Mouse (Mus musculus): ENCODE data around the gene Sox6. TPM values are rescaled to one million over a fixed set of nuclear protein-coding genes. Genes with fewer than 3 reads are reported as not detected.
A peak's percentile ranks its signal among the peaks of the same experiment; 100 is the strongest.

Sox6 gene
- total RNA-seq, 2 experiments from 2014 or later = 968 to 1,059 TPM

DNA sequence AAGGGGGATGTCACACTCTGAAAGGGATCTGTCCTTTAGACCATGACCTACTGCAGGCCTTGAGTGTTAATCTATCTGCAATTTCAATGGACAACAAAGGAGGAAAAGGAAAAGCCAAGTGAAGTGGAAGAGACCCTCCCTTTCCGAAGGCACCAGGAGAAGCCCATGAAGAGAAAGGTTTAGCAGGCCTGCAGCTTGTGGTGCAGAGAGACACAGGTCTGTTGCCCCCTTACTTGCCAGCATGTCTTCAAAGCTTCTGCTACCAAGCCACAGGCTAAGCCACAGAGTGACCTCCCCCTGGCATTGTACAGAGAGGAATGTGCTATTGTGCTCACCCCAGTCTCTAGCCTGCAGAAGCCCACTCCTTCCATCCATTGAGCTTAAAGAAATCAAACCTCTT is 135.2 kb downstream of the Sox6 start:
- no peak for ATAC-seq (replicated peaks; ENCODE audit: low FRiP score, poor library complexity, severe bottlenecking)

DNA sequence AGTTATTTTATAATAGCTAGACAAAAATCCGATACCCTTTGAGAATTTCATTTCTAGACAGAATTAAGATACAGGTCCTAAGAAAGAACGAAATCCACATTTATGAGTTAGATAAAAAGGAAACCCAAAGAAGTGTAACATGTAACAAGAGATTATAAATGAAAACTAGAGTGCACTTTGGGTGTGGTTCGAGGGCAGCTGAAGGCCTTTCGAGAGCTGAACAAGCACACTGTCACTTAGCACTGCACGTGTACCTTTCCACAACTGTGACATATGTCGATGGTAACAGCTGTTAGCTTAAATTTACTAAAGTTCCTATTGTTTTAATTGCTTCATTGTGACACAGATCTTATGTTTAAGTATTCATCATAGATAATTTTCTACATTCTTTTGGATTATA is 142.8 kb downstream of the Sox6 start:
- ATAC-seq (replicated peaks; ENCODE audit: low FRiP score, poor library complexity, severe bottlenecking) = peak; percentile 77

DNA sequence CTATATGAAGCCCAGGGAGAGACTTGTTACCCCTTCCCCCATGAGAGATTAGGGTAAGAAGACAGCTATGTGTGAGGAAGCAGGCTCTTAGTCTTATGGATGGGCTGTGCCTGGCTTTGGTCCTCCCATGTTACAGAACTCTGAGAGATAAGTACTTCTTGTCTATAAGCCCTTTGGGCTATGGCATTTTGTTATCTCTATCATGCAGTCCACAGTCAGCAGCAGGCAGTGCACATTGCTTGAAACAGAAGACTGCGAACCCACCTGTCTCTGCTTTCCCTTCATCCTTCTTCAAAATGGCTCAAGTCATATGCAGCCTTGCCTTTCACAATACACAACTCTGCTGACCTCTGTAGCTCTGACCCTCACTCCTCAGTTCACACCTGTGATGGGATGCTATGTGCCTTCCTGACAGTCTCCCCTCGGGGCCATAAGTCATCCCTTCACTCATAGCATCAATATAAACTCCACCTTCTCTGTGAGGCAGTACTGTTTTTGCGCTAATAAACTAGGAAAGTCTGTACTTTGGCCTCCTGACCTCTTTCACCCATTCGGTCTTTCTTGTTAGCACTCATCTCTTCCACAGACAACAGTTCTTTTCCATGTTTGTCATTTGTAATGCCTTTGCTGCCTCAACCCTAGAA is 143.4 kb downstream of the Sox6 start:
- ATAC-seq (replicated peaks; ENCODE audit: low FRiP score, poor library complexity, severe bottlenecking) = peak; percentile 89

DNA sequence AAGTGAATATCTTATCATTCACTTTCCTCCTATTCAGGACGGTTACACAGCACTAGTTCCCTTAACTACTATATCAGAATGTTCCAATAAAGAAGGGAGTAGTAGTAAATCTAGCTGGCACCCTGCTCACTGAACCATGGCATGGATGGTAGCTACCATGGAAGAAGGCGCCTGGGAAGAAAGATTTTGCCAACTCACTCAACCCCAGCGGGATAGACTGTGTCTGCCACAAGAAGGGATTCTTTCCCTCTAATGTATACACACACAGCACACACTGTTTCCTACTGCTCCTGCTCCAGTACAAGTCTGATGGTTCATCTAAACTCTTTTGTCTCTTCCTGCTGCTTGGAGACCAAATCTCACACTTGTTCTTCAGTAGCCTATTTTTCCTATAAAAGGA is 147.1 kb downstream of the Sox6 start:
- no peak for ATAC-seq (replicated peaks; ENCODE audit: low FRiP score, poor library complexity, severe bottlenecking)

DNA sequence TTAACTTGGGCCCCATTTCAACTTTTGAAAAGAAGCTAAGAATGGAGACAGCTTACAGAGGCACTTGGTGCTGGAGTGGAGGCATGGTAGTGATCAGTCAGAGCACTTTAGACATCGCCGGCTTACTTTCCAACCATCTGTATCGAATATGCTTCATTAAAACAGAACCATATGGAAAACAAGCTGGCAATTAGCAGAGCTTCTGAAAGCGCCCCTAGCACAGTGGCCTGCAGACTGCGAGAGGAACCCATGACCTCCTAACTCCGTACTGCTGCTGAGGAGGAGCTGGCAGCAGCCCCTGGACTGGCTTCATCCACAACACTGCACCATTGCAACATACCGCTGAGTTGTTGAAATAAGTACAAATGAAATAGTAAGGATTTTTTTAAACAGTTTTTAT is 148.7 kb downstream of the Sox6 start:
- ATAC-seq (replicated peaks; ENCODE audit: low FRiP score, poor library complexity, severe bottlenecking) = no peak

DNA sequence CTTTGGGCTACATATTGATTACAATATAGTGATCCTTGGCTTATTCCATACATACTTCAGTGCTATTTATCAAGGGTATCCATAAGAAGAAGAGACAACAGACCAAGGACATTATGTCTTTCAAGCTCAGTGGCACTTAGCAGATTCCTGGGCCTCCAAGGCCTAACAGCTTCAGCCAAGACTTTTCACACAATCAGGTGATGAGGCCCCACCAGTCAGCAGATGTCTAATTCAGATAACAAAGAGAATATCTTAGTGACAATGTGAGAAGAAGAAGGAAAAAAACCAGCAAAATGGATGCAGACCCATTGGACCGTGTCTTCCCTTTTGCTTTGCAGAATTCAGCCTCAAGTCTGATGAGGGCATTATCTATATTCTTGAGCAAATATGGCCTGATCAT is 150.0 kb downstream of the Sox6 start:
- ATAC-seq (replicated peaks; ENCODE audit: low FRiP score, poor library complexity, severe bottlenecking) = 0 out of 2 replicates have a peak, but pooled peaks have one; percentile 46

DNA sequence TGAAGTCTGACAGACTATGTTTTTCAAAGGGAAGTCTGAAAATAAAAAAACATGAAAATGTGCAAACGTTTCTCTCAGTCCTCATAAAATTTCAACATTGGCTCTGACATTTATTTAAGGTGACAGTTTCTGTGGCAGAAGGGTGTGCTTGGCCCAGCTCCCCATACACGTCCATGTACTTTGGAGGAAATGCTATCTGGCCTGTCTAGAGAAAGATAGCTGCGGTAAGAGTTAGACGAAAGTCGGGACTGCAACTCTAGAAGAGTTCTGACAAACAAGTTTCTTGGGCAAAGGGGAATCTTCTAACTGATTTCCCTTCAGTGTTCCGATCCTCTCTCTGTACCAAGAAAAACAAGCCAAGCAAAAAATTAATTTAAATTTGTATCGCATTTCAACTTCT is 150.5 kb downstream of the Sox6 start:
- peak; percentile 44; the same call in 1 of the 2 replicates for ATAC-seq (replicated peaks; ENCODE audit: low FRiP score, poor library complexity, severe bottlenecking)

DNA sequence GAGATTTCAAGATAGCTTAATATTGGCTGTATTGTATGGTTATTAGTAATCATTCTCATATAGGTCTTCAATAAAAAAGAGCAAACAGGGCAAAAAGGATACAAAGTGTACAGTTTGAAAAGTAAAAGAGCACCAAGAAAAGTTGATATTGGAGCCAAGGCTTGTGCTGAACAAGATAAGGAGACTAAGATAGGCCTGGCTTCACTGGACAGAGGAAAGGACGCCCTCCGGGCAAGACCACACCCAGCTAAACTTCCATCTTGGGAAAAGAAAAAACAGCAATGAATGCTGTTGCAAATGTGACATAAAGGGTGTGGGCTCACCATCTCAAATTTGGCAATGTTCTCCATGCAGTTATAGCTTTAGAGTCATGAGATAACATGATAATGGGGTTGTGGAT is 165.7 kb downstream of the Sox6 start:
- ATAC-seq (replicated peaks; ENCODE audit: low FRiP score, poor library complexity, severe bottlenecking) = peak; percentile 76

DNA sequence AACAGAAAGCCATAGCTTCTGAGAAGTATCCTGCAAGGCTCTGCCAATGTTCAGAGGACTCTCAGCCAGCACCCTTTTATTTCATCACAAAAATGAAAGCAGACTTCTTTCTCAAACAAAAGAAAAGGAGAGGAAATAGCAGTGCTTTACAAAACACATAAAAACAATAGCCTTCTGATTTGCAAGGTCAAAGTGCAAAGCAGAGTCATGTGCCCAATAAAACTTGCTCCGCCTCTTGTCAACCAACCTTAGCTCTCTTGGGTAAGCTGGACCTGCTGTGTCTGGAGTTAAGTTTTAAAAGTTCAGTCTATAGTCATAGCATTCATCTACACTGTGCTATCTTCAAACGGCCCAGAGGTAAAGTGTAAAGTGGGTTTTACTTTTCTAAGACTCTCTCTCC is 170.1 kb downstream of the Sox6 start:
- no peak for ATAC-seq (replicated peaks; ENCODE audit: low FRiP score, poor library complexity, severe bottlenecking)

DNA sequence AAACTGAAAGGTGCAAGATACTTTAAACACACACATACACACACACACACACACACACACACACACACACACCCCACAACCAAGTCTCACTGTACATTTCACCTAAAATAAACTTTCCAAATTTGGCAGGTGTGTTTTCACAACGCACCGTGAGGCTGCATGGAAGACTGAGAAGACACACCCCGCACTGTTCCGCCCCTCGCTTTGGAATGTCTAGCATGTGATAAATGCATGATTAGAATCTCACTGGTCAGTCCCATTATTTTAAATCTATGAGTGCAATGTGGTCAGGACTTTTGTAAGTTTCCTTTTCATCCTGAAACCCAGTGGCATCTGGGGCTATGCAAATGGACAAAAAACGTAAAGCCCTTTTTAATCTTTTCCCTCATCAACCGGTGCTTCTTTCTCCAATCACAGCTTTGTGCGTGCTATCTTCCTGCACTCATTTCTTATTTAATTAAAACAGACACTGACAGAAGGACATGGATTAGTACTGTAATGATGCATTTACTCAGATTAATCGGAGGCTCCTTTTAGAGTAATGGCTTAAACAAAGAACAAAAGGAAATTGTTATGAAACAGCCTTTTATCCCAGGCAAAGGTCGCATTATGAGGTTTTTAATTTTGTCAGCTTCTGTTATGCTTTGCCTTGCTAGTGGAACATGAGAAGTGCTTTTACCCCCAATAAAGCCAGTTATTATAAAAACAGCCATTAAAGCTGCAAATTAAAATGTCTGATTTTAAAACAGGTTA is 170.9 kb downstream of the Sox6 start:
- no peak for ATAC-seq (replicated peaks; ENCODE audit: low FRiP score, poor library complexity, severe bottlenecking)

DNA sequence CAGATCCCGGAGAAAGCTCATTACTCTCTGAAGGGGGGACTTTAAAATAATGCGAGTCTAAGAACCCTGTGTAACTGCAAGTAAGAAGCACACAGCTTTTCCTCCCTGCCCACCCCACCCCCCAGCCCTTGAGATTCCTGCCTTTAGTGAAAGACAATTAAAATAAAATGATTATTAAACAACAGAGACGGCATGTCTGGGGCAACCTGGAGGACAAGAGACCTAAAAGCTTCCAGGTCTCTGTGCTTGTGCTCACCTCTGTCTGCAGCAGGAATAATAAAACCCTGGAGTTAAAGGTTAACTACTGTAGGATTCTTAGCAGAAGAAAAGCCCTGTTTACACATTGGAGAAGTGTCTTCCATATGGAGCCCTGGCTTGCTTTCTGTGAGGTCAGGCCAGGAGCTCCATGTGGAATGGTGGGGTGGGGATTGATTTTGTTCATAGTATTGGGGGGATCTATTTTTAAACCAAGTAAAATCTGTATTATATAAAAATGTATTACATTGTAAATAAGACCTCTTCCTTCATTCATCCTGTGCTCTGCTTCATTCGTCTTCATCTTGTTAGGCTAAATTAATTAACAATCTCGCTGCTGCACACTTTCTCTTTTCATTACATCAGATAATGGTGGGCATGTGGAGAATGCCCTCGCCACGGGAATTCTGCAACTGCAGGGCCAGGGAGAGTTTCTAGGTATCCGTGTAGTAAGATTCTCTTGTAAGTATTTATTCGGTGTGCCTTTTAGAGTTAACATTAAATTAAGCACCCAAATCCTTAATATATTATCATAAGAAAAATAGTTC is 171.7 kb downstream of the Sox6 start:
- ATAC-seq (replicated peaks; ENCODE audit: low FRiP score, poor library complexity, severe bottlenecking) = no peak

DNA sequence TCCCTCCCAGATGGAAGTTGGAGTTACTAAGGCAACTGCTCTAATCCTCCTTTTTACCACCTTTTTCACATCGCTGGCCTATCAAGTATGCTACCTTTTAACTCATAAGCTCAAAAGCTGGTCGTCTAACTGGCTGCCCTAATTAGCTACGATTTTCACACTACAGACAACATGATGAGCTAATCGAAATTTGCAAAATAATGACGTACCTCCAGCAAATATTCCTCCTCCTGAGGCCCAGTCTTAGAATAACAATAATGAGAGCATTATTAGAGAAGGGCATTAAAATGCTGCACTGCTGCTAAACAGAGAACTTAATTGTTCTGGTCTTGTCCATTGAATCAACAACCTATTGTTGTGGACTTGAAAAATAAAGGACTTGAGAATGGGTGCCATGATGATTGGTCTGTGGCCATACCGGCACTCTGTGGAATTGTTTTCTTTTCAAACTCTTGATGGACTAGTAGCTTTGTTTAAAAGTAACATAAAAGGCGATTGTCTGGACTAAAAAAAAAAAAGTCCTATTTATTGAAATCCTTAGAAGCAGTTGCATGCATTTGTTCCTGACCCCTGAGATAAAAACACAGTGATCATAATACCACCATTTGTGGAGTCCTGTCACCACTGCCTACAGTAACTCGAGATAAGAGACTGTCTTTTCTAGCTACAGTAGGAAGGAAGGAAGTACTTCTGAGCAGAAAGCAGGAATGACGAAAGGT is 172.5 kb downstream of the Sox6 start:
- ATAC-seq (replicated peaks; ENCODE audit: low FRiP score, poor library complexity, severe bottlenecking) = no peak; the same call in 1 of the 2 replicates

DNA sequence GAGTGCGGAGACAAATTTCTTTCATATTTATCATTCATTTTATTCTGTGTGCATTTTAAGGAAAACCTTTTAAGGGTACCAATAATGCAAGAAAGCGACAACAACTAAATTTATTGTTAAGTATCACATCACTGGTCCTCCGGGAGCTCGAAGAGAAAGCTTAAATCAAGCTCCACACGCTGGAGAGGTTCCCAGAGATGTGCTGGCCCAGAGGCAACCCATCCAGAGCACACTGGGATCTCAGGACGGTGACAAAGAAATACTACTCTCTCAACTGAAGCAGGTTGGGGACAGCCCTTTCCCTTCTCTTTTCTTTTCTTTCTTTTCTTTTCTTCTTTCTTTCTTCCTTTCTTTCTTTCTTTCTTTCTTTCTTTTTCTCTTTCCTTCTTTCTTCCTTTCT is 173.4 kb downstream of the Sox6 start:
- no peak for ATAC-seq (replicated peaks; ENCODE audit: low FRiP score, poor library complexity, severe bottlenecking)

DNA sequence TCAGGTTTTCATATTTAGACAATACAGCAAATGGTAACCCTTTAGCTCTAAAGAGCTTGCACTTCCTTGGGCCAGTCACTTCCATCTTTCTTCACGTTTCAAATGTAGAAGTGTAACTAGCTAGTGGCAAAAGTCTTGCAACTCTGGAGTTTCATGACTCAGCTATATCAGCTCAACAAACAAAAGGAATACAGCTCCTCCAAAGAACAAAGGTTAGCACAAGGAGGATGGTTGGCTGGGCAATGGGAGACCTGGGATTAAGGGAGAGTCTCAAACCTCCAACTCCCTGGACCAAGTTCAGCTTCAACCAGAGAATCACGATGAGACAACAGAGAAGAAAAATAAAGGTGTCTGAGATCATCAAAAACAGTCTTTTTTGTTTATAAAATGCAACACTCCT is 174.2 kb downstream of the Sox6 start:
- ATAC-seq (replicated peaks; ENCODE audit: low FRiP score, poor library complexity, severe bottlenecking) = no peak

DNA sequence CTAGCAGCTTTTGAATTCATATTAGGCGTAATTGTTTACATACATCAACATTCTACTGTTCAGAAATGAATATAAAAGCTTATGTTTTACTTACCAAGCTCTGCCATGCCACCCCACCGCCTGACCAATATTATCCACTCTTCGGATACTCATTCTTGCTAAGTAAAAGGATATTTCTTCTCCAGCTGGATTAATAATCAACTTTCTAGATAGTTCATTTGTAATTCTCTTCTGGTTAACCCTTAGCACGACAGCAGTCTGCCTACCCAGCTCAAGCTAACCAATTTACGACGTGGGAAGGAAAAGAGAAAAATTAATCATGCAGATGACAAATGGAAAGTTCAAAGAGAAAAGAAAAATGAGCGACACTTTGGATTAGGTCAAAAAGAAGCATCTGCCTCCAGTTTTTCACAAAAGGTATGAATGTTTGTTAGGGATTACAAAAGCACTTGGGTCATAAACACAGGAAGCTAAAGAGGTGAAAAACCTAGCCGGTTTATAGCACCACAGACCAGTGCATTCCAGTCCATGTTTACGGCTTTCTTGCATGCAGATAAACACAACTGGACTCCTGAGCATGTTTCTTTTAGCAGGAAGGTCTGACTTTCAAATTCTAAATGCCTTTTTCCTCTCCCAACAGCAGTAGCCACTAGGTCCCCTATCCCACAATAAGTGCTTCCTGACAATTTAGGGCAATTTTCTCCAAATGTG is 178.8 kb downstream of the Sox6 start:
- no peak for ATAC-seq (replicated peaks; ENCODE audit: low FRiP score, poor library complexity, severe bottlenecking)

DNA sequence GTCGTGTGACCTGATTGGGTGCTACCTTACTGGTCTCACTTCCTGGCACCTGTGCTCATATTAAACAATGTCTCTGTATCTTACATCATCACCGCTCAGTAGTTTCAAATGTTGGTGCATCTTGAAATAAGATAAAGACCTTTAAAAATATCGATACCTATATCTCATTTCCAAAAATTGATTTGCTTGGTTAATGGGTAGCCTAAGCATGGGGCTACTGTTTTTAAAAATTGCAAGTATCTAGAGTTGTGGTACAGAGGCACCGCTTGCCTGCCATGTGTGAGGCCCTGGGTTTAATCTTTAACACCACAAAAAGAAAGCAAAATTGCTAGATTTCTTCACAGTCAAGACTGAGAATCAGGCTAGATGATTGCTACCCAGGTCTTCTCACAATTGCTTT is 187.5 kb downstream of the Sox6 start:
- no peak for ATAC-seq (replicated peaks; ENCODE audit: low FRiP score, poor library complexity, severe bottlenecking)

DNA sequence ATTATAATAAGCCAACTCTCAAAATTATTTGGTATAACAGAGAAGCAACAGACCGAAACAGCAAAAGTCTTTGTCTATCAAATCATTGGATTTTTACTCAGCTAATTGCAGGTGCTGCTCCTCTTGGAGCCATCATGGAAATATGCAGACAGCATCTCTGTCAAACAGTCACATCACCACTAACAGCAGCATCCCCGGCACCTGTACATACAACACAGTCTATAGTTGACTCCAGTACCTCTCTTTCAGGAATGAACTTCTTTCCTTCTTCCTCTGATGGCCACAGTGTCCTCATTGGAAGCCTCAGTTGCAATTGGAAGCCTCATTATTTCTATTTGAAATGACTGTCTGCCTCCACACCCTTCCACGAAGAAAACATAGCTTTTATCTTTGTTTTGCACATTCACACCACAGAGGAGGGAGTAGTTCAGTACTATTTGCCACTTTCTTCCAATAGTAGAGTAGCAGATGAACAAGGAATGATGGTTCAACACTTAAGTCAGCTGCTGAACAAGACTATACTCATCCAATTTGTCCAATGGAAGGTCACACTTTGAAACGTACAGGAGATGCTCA is 192.7 kb downstream of the Sox6 start:
- ATAC-seq (replicated peaks; ENCODE audit: low FRiP score, poor library complexity, severe bottlenecking) = peak; percentile 80

DNA sequence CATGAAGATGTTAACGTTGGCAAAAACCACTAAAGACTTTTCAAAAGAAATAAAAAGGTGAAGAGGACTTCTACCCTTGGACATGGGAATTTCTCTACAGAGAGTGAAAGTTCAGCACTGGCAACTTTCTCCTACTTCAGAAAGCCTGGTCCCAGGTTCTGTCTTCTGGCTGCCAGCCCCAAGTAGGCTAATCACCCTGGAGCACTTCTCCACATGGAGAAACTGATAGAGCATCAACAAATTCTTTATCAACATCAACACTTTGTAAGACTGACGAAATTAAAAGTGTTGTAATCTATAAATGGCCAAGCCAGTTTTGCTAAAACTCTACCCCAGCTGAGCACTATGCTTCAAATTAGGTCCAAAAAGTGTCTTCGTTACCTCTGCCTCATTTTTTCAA is 193.7 kb downstream of the Sox6 start:
- peak; percentile 78 for ATAC-seq (replicated peaks; ENCODE audit: low FRiP score, poor library complexity, severe bottlenecking)

DNA sequence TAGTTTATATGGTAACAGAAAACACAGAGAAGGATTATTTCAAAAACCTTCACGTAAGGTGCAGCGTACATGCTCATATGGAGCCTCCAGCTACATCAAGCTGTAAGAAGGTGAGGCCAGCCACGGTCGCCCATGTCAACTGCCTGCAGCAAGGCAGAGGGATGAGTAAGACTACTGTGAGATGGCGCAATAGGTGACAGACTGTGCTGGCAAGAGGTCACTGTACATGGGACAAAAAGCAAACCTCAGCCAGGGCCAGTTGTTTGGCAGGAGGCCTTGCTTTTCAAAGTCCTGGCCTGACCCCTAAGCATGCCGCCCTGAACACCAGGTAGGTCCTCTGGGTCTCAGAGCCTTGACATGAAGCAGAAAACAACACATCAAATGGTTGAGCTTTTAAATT is 194.2 kb downstream of the Sox6 start:
- peak; percentile 74 for ATAC-seq (replicated peaks; ENCODE audit: low FRiP score, poor library complexity, severe bottlenecking)

Data from erythroblast, adult 5-6 weeks (primary cell).